Mouse (Mus musculus): ENCODE data around the gene Orc6. TPM values are rescaled to one million over a fixed set of nuclear protein-coding genes. Genes with fewer than 3 reads are reported as not detected.

Orc6 gene
- polyA plus RNA-seq (2016; fragmentation: Nextera tagmentation; extraction: Ambion mirVana), result 112 and 115 TPM in 2 replicates

- H3K4me3 ChIP-seq (replicated peaks), result peak within 1 kb of the TSS; percentile 96
- peak within 1 kb of the TSS; percentile 82 for H3K4me2 ChIP-seq
- ATAC-seq (ENCODE audit: low FRiP score), result peak; percentile 98
- H3K4me1 ChIP-seq, result peaks cover 31% of the 10 kb centered on the region
- peak within 1 kb of the TSS; percentile 98 for H3K27ac ChIP-seq
- H3K27me3 ChIP-seq, result no peaks in the 10 kb centered on the region
- peak within 1 kb of the TSS; percentile 93 for H3K9ac ChIP-seq
- H3K9me3 ChIP-seq, result no peaks in the 10 kb centered on the region
- WGBS, result under 1% methylated on average over 63 of the region's 63 CpGs
- H3K36me3 ChIP-seq (replicated peaks), result peaks cover 22% of the 10 kb centered on the region
These were observed at the start of gene Orc6, which contains the start of gene Vps35 for GRCm38 (mm10) chr8:85299434-85300077. Orc6 (plus strand) TSS chr8:85299632. Vps35 (minus strand) TSS chr8:85299802.

GRCm38 (mm10) chr8:85286846-85287245 is 12.6 kb upstream of the Orc6 start:
- Histone ChIP-seq H3K27me3 (no peaks in the 10 kb centered on the region), H3K36me3 (replicated peaks) (peaks cover 53% of the 10 kb centered on the region), H3K9me3 (no peaks in the 10 kb centered on the region), H3K4me2 (no peak overlapping the region), H3K4me1 (no peaks in the 10 kb centered on the region), H3K27ac (no peak overlapping the region), H3K4me3 (replicated peaks) (no peak overlapping the region), H3K9ac (no peak overlapping the region)
- WGBS, result 98% methylated on average over 1 of the region's 1 CpGs
- no peak for ATAC-seq (ENCODE audit: low FRiP score)

GRCm38 (mm10) chr8:85298600-85299433 is 615 bp upstream of the Orc6 start:
- 1% methylated on average over 52 of the region's 53 CpGs for WGBS
- Histone ChIP-seq H3K4me1 (peaks cover 31% of the 10 kb centered on the region), H3K27me3 (no peaks in the 10 kb centered on the region), H3K4me2 (peak overlapping the region; percentile 82), H3K36me3 (replicated peaks) (peaks cover 22% of the 10 kb centered on the region), H3K4me3 (replicated peaks) (peak overlapping the region; percentile 96), H3K27ac (peak overlapping the region; percentile 98), H3K9me3 (no peaks in the 10 kb centered on the region), H3K9ac (peak overlapping the region; percentile 93)
- no peak; the same call in 1 of the 2 replicates for ATAC-seq (ENCODE audit: low FRiP score)

GRCm38 (mm10) chr8:85301941-85302340 is 2.5 kb downstream of the Orc6 start:
- Histone ChIP-seq H3K9me3 (no peaks in the 10 kb centered on the region), H3K9ac (peak overlapping the region; percentile 44; the same call in 1 of the 2 replicates), H3K27ac (no peak overlapping the region), H3K4me3 (replicated peaks) (no peak overlapping the region), H3K27me3 (no peaks in the 10 kb centered on the region), H3K36me3 (replicated peaks) (peaks cover 44% of the 10 kb centered on the region), H3K4me1 (peaks cover 31% of the 10 kb centered on the region), H3K4me2 (0 out of 2 replicates have a peak overlapping the region, but pooled peaks have one; percentile 13)
- ATAC-seq (ENCODE audit: low FRiP score), result no peak
- 45% methylated on average over 1 of the region's 1 CpGs for WGBS

- no peak for ATAC-seq (ENCODE audit: low FRiP score)
- H3K27ac ChIP-seq, result no peak overlapping the region
- 92% methylated on average over 3 of the region's 3 CpGs for WGBS
- H3K4me1 ChIP-seq, result peaks cover 25% of the 10 kb centered on the region
- H3K27me3 ChIP-seq, result no peaks in the 10 kb centered on the region
- H3K36me3 ChIP-seq (replicated peaks), result peaks cover 51% of the 10 kb centered on the region
- no peak overlapping the region for H3K4me3 ChIP-seq (replicated peaks)
- no peak overlapping the region for H3K9ac ChIP-seq
- no peaks in the 10 kb centered on the region for H3K9me3 ChIP-seq
- H3K4me2 ChIP-seq, result no peak overlapping the region
These were observed 3.5 kb downstream of the Orc6 start for GRCm38 (mm10) chr8:85302931-85303330.

- no peak for ATAC-seq (ENCODE audit: low FRiP score)
- H3K36me3 ChIP-seq (replicated peaks), result peaks cover 57% of the 10 kb centered on the region
- no peak overlapping the region for H3K9ac ChIP-seq
- no peaks in the 10 kb centered on the region for H3K9me3 ChIP-seq
- H3K4me3 ChIP-seq (replicated peaks), result no peak overlapping the region
- H3K27me3 ChIP-seq, result no peaks in the 10 kb centered on the region
- H3K4me1 ChIP-seq, result peaks cover 19% of the 10 kb centered on the region
- H3K4me2 ChIP-seq, result no peak overlapping the region
- WGBS, result 89% methylated on average over 5 of the region's 5 CpGs
- H3K27ac ChIP-seq, result no peak overlapping the region
These were observed 4.1 kb downstream of the Orc6 start for GRCm38 (mm10) chr8:85303531-85303930.

- H3K4me2 ChIP-seq, result no peak overlapping the region
- 96% methylated on average over 2 of the region's 2 CpGs for WGBS
- no peak overlapping the region for H3K4me3 ChIP-seq (replicated peaks)
- H3K4me1 ChIP-seq, result no peaks in the 10 kb centered on the region
- H3K9ac ChIP-seq, result no peak overlapping the region
- no peaks in the 10 kb centered on the region for H3K9me3 ChIP-seq
- no peak overlapping the region for H3K27ac ChIP-seq
- peaks cover 47% of the 10 kb centered on the region for H3K36me3 ChIP-seq (replicated peaks)
- ATAC-seq (ENCODE audit: low FRiP score), result no peak
- H3K27me3 ChIP-seq, result no peaks in the 10 kb centered on the region
These were observed 9.1 kb downstream of the Orc6 start for GRCm38 (mm10) chr8:85308564-85308963.

GRCm38 (mm10) chr8:85311743-85312142 is 12.3 kb downstream of the Orc6 start:
- Histone ChIP-seq H3K4me2 (no peak overlapping the region), H3K27me3 (no peaks in the 10 kb centered on the region), H3K9me3 (no peaks in the 10 kb centered on the region), H3K9ac (no peak overlapping the region), H3K4me1 (no peaks in the 10 kb centered on the region), H3K36me3 (replicated peaks) (peaks cover 21% of the 10 kb centered on the region), H3K4me3 (replicated peaks) (no peak overlapping the region), H3K27ac (no peak overlapping the region)
- no peak for ATAC-seq (ENCODE audit: low FRiP score)

- 83% methylated on average over 3 of the region's 3 CpGs for WGBS
These were observed 13.6 kb downstream of the Orc6 start for GRCm38 (mm10) chr8:85313036-85313435.

GRCm38 (mm10) chr8:85318534-85318933 is 19.1 kb downstream of the Orc6 start:
- Histone ChIP-seq H3K4me2 (no peak overlapping the region), H3K27ac (no peak overlapping the region), H3K4me1 (no peaks in the 10 kb centered on the region), H3K9me3 (no peaks in the 10 kb centered on the region), H3K4me3 (replicated peaks) (no peak overlapping the region), H3K36me3 (replicated peaks) (no peaks in the 10 kb centered on the region), H3K9ac (no peak overlapping the region), H3K27me3 (no peaks in the 10 kb centered on the region)
- no peak for ATAC-seq (ENCODE audit: low FRiP score)
- 89% methylated on average over 4 of the region's 4 CpGs for WGBS

More at GRCm38 (mm10) chr8:85313036-85313435, 13.6 kb downstream of the Orc6 start:
- Histone ChIP-seq H3K36me3 (replicated peaks) (peaks cover 11% of the 10 kb centered on the region), H3K9ac (no peak overlapping the region), H3K9me3 (no peaks in the 10 kb centered on the region), H3K4me1 (no peaks in the 10 kb centered on the region), H3K4me3 (replicated peaks) (no peak overlapping the region), H3K27me3 (no peaks in the 10 kb centered on the region), H3K27ac (no peak overlapping the region), H3K4me2 (no peak overlapping the region)
- no peak for ATAC-seq (ENCODE audit: low FRiP score)

GRCm38 (mm10) chr8:85321981-85322380 is 22.5 kb downstream of the Orc6 start:
- no peak overlapping the region for H3K27ac ChIP-seq
- WGBS, result 92% methylated on average over 15 of the region's 15 CpGs

GRCm38 (mm10) chr8:85323084-85323483 is 23.7 kb downstream of the Orc6 start:
- no peaks in the 10 kb centered on the region for H3K4me1 ChIP-seq
- no peak overlapping the region for H3K27ac ChIP-seq
- H3K9ac ChIP-seq, result no peak overlapping the region
- H3K4me3 ChIP-seq (replicated peaks), result no peak overlapping the region
- WGBS, result 92% methylated on average over 3 of the region's 3 CpGs
- H3K36me3 ChIP-seq (replicated peaks), result no peaks in the 10 kb centered on the region
- H3K4me2 ChIP-seq, result no peak overlapping the region
- H3K27me3 ChIP-seq, result no peaks in the 10 kb centered on the region
- no peaks in the 10 kb centered on the region for H3K9me3 ChIP-seq
- no peak for ATAC-seq (ENCODE audit: low FRiP score)

More at GRCm38 (mm10) chr8:85321981-85322380, 22.5 kb downstream of the Orc6 start:
- H3K27me3 ChIP-seq, result no peaks in the 10 kb centered on the region
- no peak for ATAC-seq (ENCODE audit: low FRiP score)
- H3K4me2 ChIP-seq, result no peak overlapping the region
- H3K9ac ChIP-seq, result no peak overlapping the region
- no peaks in the 10 kb centered on the region for H3K36me3 ChIP-seq (replicated peaks)
- no peaks in the 10 kb centered on the region for H3K4me1 ChIP-seq
- no peaks in the 10 kb centered on the region for H3K9me3 ChIP-seq
- no peak overlapping the region for H3K4me3 ChIP-seq (replicated peaks)
